Mouse (Mus musculus) ES-Bruce4 (cell line): ENCODE measurements around the gene Plvap.

Experiments used
- CTCF ChIP-seq: IDR thresholded peaks from one replicate; pipeline ENCODE4 v1.8.1; 2011; ENCODE audit warnings: low read depth, low read length
- POLR2A ChIP-seq: IDR thresholded peaks from one replicate; pipeline ENCODE4 v1.8.1; 2011; ENCODE audit warnings: low read length; ENCODE audit not compliant: insufficient read depth

DNA sequence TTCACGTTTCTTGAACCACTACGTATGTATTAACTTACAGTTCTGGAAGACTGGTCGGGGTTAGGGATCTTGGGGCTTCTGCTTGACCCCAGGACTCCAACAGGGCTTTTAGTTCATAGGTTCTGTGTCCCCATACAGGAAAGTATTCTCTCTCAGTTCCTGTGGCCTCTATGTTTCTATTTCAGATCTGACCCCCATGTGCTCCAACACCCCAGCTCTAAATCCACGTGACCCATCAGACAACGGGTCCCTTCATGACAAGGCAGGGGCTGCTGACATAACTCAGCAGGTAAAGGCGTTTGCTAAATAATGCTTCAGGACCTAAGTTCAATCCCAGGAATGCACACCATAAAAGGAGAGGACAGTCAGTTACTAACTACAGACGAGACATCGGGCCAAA, 45.8 kb downstream of the Plvap start:
- TF ChIP-seq CTCF (no peak), POLR2A (no peak)
